Comparison of ENCODE assay signal across 8 mouse cellular contexts in the genomic region with DNA sequence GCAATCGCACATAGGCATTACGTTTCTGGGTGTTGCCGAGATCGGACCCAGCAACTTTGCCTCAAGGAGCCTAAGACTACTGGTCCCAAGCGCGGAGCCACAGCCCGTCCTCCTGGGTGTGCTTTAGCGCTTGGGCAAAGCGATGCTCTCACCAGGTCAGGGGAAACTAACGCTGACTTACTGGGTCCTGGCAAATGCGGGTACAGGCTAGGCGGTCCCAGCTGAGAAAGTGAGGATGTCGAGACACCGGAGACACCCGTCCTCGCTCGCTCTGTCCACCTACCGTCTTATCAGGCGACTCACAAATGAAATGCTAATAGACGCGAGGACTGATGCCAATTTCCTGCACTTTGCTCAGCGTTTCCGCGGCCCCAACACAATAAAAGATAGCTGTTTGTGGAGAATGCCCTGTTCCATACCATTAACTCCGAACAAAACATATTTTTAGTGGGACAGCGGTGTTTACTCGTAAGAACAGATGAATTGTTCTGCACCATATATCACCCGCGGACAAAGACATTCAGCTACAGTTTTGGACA.
DNase-seq lines count a peak whose midpoint lies in the region; ATAC-seq lines count a peak whose summit lies in the region.

No protein-coding gene starts in this region.

- DNase-seq in cerebellum, adult 11 months, result peak; percentile 2
- DNase-seq in cerebellum, adult 9-10 months, result no peak
- peak; percentile 7 for DNase-seq in urinary bladder, postnatal 25 days (ENCODE audit: low spot score)
- no peak for DNase-seq in urinary bladder, postnatal 4 days (ENCODE audit: low spot score in 2 of 2)
- peak; percentile 82 for DNase-seq in neural tube, embryonic 11.5 days (ENCODE audit: low spot score)
- DNase-seq in spleen, adult 12 weeks (ENCODE audit: low spot score), result no peak

- peaks cover 19% of the 10 kb centered on the region for H3K27me3 ChIP-seq in limb, embryonic 12.5 days
- no peaks in the 10 kb centered on the region for H3K27me3 ChIP-seq in neural tube, embryonic 11.5 days (ENCODE audit: control insufficient read depth, insufficient read depth, low read length)

- H3K9me3 ChIP-seq in limb, embryonic 12.5 days, result no peaks in the 10 kb centered on the region
- H3K9me3 ChIP-seq in neural tube, embryonic 11.5 days (ENCODE audit: control insufficient read depth, low read length), result no peaks in the 10 kb centered on the region

- under 1% methylated on average over 29 of the region's 29 CpGs for WGBS in limb, embryonic 12.5 days
- WGBS in neural tube, embryonic 11.5 days, result under 1% methylated on average over 29 of the region's 29 CpGs

- H3K4me3 ChIP-seq in limb, embryonic 12.5 days (replicated peaks), result peak overlapping the region; percentile 46
- H3K4me3 ChIP-seq in neural tube, embryonic 11.5 days (ENCODE audit: low read depth, low read length), result peak overlapping the region; percentile 46

- H3K36me3 ChIP-seq in limb, embryonic 12.5 days, result no peaks in the 10 kb centered on the region
- H3K36me3 ChIP-seq in neural tube, embryonic 11.5 days (ENCODE audit: control insufficient read depth, insufficient read depth, low read length), result no peaks in the 10 kb centered on the region

- H3K4me1 ChIP-seq in limb, embryonic 12.5 days (replicated peaks), result peaks cover 10% of the 10 kb centered on the region
- H3K4me1 ChIP-seq in neural tube, embryonic 11.5 days (ENCODE audit: control insufficient read depth, insufficient read depth, low read length), result peaks cover 4% of the 10 kb centered on the region; the same call in 1 of the 2 replicates

- H3K9ac ChIP-seq in limb, embryonic 12.5 days (replicated peaks), result peak overlapping the region; percentile 40
- H3K9ac ChIP-seq in neural tube, embryonic 11.5 days (ENCODE audit: low read length), result peak overlapping the region; percentile 66

- ATAC-seq in hematopoietic stem cell, adult 5-6 weeks (replicated peaks in 1 of 2; ENCODE audit: insufficient read depth in 1 of 2, low FRiP score in 2 of 2, low TSS enrichment in 1 of 2, low read depth in 1 of 2, poor library complexity in 2 of 2, severe bottlenecking in 2 of 2), result peak; percentile 39 to 46; a peak in 1 of 4 replicates
- ATAC-seq in limb, embryonic 12.5 days (ENCODE audit: insufficient number of reproducible peaks, insufficient read depth, low FRiP score, low TSS enrichment, low read depth), result no peak
- peak; percentile 79 for ATAC-seq in neural tube, embryonic 11.5 days (ENCODE audit: insufficient read depth, low FRiP score, low TSS enrichment)

- H3K4me2 ChIP-seq in limb, embryonic 12.5 days, result peak overlapping the region; percentile 84
- H3K4me2 ChIP-seq in neural tube, embryonic 11.5 days (ENCODE audit: low read depth), result peak overlapping the region; percentile 60

- no peak overlapping the region for H3K27ac ChIP-seq in limb, embryonic 12.5 days
- peak overlapping the region; percentile 94 for H3K27ac ChIP-seq in neural tube, embryonic 11.5 days (ENCODE audit: low read depth, low read length)

Comparison
In these comparisons a context has a peak if more than half of its experiments do, and no peak if none do; other contexts are left out.
1. DNase-seq: peak in cerebellum, adult 11 months (single experiment), urinary bladder, postnatal 25 days (single experiment) and neural tube, embryonic 11.5 days (single experiment); none in cerebellum, adult 9-10 months (single experiment), urinary bladder, postnatal 4 days (0 of 2) and spleen, adult 12 weeks (single experiment).